Mouse (Mus musculus) mature B cell (primary cell): ENCODE data around the gene Smtn.

Experiments used
- in situ Hi-C: fragments of 300-500 bp; cut with MboI; formaldehyde crosslinking; loops from 2 replicates; pipeline ENCODE4 v1.14.3; 2019

The Smtn gene

DNA sequence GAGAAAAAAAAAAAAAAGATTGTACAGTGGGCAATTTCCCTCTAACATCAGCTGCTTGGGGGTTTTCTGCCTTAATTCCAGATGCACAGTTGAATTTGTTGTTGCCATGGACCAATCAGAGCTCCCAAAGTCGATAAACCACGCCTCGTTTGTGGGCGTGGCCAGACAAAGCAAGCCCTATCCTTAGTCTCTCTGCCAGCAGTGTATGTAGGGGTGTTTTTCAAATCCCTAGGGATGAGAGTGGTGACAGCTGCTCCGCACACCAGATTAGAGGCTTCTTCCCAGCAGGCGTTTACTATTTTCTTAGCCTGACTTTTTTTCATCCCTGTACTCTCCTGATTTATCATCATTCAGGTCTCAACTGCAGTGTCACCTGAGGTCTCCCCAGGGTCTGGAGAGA is 7.6 kb upstream of the Smtn start:
- in situ Hi-C loops: loop anchor here (25.0 kb wide), 1 partner anchor 239 kb away; no protein-coding TSS in a partner anchor

DNA sequence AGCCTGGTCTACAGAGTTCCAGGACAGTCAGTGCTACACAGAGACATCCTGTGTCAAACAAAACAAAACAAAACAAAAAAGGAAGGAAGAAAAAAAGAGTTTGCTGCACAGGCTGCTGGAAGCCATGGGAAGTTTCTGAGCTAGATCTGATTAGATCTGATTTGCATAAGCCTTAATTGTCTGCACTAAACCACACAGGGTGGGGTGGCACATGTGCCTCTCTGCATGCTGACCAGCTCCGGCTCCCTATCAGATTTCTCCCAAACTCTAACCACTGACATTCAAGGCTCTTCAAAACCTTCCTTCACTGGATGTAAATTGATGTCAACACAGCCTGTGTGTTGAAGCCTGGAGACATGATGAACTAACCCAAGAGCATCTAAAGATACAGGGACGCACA is 6.6 kb upstream of the Smtn start:
- in situ Hi-C loops: loop anchor here (25.0 kb wide), 1 partner anchor 240 kb away; no protein-coding TSS in a partner anchor

DNA sequence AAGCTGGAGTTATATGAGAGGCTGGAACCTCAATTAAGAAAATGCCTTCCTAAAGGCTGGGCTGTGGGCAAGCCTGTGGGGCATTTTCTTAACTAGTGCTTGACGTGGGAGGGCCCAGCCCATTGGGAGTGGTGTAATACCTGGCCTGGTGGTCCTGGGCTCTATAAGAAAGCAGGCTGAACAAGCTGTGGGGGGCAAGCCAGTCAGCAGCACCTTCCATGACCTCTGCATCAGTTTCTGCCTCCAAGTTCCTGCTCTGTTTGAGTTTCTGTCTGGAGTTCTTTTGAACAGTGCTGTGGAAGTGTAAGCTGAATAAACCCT is 5.8 kb upstream of the Smtn start:
- in situ Hi-C loops: loop anchor here (25.0 kb wide), 1 partner anchor 241 kb away; no protein-coding TSS in a partner anchor

DNA sequence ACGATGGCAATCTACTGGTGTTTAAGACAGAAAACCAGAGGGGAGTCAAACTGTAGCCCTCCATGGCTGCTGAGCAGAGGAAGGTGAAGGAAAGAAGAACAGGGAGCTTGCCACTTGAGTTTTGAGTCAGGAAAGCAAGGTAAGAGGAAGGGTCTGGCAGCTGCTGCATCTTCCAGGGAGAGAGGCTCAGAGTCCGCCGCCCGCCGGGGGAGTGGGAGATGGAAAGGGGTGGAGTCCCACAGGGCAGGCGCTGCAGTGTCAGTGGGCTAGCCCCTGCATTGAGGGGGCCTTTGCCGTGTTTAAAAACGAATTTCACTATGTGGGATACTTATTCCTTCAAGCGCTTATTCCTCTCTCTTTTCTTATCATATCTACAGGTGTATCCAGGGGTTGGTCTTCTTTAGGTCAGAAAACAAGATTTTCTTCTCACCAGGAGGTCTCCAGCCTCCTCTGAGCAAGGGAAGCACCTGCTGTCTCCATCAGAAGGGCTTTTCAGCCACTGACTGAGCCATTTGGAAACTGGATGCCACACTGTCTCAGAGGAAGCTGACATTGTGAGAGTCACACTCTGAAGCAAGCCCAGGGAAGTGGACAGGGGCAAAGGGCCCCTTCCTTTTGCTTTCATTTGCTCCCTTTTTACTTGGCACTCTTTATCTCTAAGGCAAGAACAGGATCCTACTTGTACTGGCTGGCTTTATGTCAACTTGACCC is 5.3 kb upstream of the Smtn start:
- in situ Hi-C loops: loop anchor here (25.0 kb wide), 1 partner anchor 242 kb away; no protein-coding TSS in a partner anchor

DNA sequence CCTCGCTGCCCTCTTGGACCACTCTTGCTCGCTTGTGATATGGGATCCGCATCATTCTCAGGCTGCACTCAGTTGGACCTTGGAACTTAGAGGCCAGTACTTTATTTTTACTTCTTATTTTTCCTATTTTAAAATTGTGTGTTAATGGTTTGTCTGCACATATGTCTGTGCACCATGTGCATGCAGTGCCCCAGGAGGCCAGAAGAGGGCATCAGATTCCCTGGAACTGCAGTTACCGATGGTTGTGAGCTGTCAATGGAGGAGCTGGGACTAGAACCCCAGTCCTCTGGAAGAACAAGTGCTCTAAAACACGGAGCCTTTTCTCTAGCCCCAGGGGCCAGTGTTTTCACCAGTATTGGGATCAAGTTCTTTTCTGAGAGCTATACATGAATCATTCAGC is 4.0 kb upstream of the Smtn start:
- in situ Hi-C loops: loop anchor here (25.0 kb wide), 1 partner anchor 243 kb away; no protein-coding TSS in a partner anchor

DNA sequence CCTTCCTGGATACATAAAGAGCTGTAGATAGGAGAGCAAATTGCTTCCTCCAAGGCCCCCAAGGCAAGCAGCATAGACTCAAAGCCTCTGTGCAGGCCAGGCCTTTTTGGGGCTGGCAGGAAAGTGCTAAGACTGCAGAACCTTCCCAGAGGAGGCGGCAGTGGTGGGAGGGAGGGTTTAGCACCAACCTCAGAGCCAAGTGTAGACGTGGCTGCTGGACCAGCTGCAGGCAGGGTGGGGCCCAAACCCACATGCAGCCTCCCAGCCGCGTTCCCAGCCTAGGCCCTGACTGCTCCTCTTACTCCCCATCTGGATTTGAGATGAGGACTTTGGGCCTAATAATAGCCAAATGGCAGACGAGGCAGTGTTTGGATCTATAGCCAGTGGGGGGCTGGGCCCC is 2.6 kb upstream of the Smtn start:
- in situ Hi-C loops: loop anchor here (25.0 kb wide), 1 partner anchor 244 kb away; no protein-coding TSS in a partner anchor

DNA sequence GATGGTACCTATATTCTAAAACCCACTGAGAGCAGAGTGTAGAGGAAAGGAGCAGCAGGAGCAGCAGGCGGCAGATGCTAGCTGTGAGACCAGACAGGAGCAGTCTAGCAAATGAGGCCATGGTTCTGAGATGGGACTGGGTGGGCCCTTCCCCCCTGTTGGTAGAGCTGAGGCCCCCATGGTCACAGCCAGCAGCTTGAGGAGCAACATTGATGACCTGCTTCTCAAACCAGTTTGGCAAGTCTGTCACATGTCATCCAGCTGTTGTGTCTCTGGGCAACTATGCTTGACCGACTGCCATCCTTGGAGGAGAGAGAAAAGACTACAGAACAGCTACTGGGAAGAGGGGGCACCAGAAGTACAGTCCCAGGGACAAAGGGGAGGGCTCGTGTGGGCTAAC is 1.5 kb upstream of the Smtn start:
- in situ Hi-C loops: loop anchor here (25.0 kb wide), 1 partner anchor 245 kb away; no protein-coding TSS in a partner anchor

DNA sequence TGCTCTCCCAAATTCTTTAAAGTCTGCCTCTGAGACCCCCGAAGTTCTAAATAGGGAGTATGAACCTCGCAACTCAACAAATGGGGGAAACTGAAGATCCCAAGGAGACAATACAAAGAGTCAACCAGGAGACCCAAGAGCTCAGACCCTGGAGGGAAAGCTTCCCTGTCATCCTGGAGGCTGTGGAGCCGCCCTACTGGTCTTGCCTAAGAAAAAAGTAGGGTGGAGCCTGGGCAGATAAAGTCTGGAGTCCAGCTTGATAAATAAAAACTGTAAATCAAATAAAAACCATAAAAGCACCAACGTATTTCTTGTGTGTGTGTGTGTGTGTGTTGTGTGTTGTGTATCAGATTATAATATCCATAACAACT is 601 bp downstream of the Smtn start:
- in situ Hi-C loops: loop anchor here (25.0 kb wide), 1 partner anchor 247 kb away; no protein-coding TSS in a partner anchor

DNA sequence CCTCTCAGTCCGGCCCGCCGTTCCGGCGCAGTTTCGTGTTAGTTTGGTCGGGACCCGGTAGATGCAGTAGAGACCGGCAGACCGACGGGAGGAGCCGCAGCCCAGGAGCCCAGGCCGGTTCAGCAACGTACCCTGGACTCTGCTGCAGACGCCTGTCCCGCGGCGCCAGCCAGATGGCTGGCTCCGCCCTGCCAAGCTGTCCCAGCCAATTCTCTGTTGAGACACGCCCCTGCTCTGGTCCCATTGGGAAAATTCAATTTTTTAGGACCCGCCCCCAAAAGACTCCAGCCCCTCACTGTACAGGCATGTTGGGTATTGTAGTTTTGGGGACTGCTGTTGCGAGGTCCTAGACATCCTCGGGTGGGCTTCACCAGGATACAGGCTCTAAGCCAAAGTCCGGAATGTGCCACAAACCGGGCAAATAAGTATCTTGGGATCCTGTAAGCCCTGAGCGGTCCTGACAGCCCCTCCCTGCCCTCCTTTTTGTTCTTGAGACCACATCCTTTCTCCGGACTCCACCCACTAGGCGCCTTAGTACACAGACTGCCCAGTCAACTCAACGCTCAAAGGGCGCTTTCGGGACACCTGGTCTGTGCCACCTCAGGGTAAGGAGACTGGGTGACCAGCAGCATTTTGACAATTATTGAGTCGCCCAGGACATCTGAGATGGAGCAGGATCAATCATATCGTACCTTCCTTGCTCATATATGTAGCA is 1.1 kb downstream of the Smtn start:
- in situ Hi-C loops: loop anchor here (25.0 kb wide), 1 partner anchor 248 kb away; no protein-coding TSS in a partner anchor

DNA sequence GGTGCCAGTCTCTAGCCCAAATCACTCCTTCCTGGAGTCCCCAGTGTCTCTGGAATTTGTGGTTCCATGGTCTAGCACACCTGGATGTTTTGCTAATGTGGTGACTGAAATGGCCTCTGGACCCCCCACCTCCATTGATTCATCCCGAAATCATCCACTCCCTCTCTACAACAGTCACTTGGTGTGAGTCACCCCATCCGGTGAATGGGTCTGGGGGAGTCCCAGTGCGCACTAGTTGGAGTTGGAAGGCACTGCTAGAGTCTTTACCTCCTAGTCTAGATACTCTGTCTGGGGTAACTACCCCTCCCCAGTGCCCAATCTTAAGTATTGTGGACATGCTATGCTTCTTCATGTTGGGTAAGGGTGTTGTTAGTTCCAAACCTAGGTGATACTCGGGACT is 2.1 kb downstream of the Smtn start:
- in situ Hi-C loops: loop anchor here (25.0 kb wide), 1 partner anchor 249 kb away; no protein-coding TSS in a partner anchor

DNA sequence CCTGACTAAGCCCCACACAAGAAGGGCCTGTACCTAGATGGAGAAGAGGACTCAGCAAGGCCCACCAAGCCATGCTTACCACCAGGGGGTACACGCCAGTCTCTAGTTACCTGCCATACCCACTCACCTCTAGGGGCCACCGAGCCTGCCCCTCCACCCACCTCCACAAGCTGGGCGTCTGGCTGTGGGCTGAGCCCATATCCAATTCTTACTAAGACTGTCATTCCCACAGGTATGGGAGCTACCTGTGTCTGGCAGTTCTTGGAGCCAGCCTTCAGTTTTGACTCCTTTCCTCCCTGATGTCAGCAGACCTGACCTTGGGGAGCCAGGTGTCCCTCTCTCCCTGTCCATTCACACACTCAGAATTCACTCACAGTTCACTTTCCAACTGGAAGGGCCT is 2.7 kb downstream of the Smtn start:
- in situ Hi-C loops: loop anchor here (25.0 kb wide), 1 partner anchor 250 kb away; no protein-coding TSS in a partner anchor

DNA sequence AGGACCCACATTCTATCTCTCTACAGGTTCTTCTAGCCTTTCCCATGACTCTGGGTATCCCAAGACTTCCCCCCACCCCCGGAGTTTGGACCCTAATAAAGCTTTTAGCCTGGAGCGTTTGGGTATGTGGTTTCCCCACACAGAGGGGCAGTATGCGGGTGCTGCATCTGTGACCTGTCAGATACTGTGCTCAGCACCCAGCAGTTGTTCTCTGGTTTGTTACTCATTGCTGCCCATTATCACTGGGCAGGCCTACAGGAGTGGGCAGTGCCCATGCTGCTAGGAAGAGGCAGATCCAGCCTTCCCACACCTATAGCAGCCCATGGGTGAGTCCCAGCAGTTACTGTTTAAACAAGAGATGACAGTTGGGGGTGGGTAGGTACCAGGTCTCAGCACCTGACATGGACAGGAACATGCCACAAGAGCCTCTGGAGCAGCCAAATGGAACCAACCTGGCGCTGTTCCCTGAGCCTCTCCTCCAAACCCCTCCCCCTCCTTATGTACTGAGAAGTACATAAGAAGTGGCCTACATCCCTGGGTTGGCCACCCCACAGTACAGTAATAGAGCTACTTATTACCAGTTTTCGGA is 3.6 kb downstream of the Smtn start:
- in situ Hi-C loops: loop anchor here (25.0 kb wide), 1 partner anchor 250 kb away; no protein-coding TSS in a partner anchor

DNA sequence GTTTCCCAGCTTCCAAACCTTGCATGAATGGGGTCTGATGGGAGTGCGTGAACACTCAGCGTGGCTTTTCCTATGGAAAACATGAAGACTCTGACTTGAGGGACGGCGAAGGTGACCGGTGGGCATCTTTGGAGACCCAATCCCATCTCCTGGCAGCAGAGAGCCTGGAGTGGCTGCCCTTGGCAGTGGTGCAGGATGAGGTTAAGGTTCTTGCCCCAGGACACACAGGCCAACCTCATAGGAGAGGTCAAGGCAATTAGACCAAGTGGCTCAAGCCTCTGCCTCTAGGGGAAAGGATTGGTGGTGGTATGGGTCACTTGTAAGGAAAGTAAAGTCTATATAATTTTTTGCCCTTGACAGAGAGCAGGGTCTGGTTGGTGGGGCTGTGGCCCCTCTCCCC is 4.3 kb downstream of the Smtn start:
- in situ Hi-C loops: loop anchor here (25.0 kb wide), 1 partner anchor 251 kb away; no protein-coding TSS in a partner anchor

DNA sequence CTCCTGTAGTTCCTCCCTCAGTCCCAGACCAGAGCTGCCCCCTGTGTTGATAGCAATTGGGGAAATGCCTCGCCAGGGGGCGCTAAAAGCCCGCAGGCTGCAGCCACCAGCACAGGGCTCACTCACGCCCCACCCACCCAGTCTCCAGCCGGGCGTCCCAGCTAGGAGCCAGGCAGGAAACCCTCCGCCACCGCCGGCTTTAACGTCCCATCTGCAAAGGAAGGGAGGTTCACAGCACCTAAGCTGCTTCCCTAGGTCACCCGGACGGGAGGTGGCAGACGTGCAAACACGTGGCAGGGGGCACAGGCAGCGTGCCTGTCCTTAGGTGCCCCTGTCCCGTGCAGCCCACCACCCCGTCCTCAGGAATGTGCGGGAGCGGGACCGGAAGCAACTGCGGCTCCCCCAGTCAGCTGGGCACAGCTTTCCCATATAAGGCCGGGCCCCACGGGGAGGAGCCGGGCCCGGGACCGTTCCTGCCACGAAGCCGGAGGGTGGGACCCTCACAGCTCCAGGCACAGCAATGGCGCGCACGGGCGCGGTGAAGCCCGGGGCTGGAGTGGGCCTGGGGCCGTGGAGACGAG is 4.9 kb downstream of the Smtn start:
- in situ Hi-C loops: loop anchor here (25.0 kb wide), 1 partner anchor 252 kb away; no protein-coding TSS in a partner anchor

DNA sequence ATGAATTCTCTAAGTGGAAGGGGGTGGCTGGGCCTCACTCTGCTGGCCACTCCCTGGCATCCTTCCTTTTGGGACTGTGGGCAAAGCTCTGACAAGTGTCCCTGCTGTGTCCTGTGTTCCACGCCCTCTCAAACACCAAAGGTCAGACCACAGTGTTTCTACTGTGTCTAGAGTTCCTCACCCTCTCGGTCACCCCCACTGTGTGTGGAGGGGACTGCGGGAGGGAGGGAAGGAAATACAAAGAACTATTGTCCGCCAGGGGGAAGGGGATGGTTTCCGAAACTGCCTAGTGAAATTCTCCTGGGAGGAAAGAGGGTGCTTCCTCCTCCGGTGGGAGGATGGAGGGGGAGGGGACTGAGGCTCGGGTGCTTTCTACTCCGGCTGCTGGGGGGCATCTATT is 5.5 kb downstream of the Smtn start:
- in situ Hi-C loops: loop anchor here (25.0 kb wide), 1 partner anchor 252 kb away; no protein-coding TSS in a partner anchor

DNA sequence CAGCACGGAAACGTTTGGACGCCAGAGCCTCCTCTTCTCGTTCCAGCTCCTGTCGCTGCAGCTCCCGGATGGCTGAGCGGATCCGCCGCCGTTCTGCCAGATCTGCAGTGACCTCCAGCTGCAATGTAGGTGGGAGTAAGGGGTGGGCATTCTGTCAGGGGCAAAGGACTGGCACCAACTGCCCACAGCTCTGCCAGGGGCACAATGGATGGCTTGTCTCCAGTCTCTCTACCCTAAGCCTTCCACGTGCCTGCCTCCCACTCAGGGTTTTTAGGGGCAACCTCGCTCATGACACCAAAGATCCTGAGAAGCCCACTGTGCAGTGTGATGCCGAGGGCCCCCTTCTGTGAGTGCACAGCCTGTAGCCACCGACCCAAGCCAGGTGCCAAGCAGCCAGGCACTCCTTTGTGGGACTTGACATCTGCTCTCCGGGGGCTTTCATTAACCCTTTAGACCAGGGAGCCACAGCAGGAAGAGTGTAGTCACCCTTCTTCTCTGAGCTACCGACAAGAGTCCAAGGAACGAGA is 6.9 kb downstream of the Smtn start:
- in situ Hi-C loops: loop anchor here (25.0 kb wide), 1 partner anchor 254 kb away; no protein-coding TSS in a partner anchor

DNA sequence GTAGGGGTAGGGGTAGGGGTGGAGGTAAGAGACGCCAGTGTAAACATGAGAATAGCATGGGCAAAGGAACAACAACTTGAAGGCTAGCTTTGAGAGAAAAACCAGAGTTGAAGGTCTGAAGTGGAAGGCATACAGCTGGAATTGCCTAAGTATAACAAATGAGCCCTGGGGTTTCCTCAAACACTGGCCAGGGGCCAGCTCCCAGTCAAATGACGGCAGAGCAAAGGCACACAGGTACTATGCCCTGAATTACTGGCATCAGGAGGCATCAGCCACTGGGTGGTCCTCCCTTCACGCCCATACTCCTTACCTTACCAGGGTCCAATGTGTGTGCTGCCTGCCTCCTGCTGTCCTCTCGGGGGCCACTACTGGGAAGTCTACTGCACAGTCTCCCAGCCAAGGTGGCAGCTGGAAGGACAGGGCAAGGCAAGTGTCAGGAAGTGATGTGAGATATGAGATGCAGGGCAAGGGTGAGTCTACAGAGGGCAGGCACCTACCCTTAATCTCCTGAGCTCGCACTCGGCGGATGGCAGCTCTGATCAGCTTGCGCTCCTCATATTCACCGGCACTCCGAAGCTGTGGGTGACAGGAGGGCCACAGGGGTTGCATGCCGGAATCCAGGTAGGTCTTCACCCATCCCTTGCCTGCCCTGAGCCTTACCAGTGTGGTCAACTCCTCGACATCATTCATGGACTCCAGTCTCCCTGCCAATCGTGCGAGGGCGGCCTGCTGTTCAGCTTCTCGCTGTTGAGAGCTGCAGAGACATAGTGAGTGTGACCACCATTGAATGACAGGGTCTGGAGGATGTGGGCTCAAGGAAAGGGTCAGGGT is 8.1 kb downstream of the Smtn start:
- in situ Hi-C loops: loop anchor here (25.0 kb wide), 1 partner anchor 255 kb away; no protein-coding TSS in a partner anchor

DNA sequence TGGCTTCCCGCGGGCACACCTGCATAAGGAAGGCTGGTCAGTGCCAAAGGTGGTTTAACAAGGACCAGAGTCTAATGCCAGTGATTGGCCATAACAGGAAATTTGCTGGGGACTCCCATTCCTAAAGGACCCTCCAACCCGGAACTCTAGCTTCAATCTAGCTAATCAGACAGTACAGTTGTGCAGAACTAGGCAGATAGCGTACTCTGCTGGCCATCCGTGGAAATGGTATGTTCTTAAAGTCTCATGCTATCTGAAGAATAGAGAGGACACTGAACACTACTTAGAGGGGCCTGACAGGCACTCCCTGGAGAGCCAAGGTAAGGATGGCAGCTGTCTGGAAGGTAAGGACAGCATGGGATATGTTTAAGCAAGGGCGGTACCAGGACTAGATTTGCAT is 8.8 kb downstream of the Smtn start:
- in situ Hi-C loops: loop anchor here (25.0 kb wide), 1 partner anchor 256 kb away; no protein-coding TSS in a partner anchor

DNA sequence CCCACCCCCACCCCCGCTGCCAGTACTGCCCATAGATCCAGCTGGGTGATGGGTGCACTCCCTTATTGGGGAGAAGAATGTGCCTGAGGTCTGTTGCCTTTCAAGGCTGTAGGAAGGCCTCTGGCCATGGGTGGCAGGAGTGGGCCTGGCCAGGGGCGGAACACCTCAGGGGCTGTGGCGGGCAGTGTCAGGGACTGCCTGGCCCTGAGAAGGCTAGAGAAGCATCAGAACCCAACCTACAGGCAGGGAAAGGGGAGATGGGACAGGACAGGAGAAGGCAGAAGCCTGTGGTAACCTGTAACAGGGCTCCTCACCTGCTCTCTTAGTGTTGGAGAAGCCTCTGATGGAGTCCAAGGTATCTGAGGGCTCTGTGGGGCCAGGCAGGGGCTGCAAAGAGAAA is 9.7 kb downstream of the Smtn start:
- in situ Hi-C loops: loop anchor here (25.0 kb wide), 1 partner anchor 257 kb away; no protein-coding TSS in a partner anchor

DNA sequence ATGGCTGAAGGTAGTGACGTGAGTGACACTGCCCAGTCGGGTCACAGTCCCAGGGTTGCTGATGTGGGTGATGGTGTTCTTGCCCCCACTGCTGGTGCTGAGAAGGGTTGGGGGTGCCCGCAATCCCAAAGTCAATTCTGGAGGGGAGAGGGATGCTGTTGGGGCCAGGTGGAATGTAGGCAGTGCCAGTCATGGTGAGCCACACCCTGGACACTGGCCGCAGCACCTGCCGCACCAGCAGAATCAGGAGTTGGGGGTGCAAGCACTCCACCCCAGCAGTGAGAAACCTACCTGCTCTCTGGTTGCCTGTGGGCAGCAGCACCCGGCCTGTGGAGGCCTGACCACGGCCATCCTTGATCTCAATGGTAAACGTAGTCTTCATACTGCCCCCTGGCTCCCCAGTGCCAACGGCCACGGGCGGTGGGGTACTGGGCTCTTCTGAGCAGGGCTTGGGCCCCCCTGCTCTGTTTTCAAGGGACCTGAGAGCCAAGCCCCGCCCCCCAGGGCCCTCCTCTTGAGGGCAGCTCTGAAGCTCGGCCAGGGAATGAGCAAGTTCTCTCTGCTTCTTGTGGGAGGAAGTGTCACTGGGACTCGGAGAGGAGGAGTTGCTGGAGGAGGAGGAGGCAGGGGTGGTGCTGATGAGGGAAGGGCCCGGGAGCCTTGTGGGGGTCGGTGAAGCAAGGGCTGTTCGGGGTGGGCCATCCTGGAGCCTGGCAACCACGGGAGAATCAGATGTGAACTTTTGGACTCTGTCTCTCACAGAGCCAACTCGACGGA is 10.7 kb downstream of the Smtn start:
- in situ Hi-C loops: loop anchor here (25.0 kb wide), 1 partner anchor 258 kb away; no protein-coding TSS in a partner anchor
